Comparison of ENCODE assay signal across 18 mouse cellular contexts in genomic region chr11:32233895-32234294, GRCm38 (mm10). TPM values are rescaled to one million over a fixed set of nuclear protein-coding genes. Genes with fewer than 3 reads are reported as not detected.
DNase-seq lines count a peak whose midpoint lies in the region; ATAC-seq lines count a peak whose summit lies in the region.
"Had no signal": no experiment of that assay in that cellular context is flagged by ENCODE, and none has a peak within 500 bp of the region (broad histone marks: within the 10 kb centered on the region; RNA-seq: fewer than 3 reads in every experiment).

No protein-coding gene starts in this region.

- peaks cover 6% of the 10 kb centered on the region; the same call in 1 of the 2 replicates for H3K4me1 ChIP-seq in heart, embryonic 11.5 days (ENCODE audit: control insufficient read depth, insufficient read depth, low read length)

- DNase-seq in heart, adult 11 months = peak; percentile 96
- peak; percentile 48 for DNase-seq in layer of hippocampus, adult 11-12 months (ENCODE audit: low spot score)
- DNase-seq in layer of hippocampus, postnatal 36 days = no peak
- peak; percentile 31 for DNase-seq in right cerebral cortex, postnatal 14 days
- no peak for DNase-seq in right cerebral cortex, postnatal 36 days (ENCODE audit: low spot score in 2 of 2)
- DNase-seq in layer of hippocampus, postnatal 14 days (ENCODE audit: low spot score in 2 of 2) = peak; percentile 58 to 68
- no peak for DNase-seq in gastrocnemius, adult 8-10 months (ENCODE audit: low spot score in 2 of 2)
- DNase-seq: adrenal gland, postnatal 36 days; thymus, postnatal 36 days had no signal

- no peaks in the 10 kb centered on the region for H3K9me3 ChIP-seq in heart, embryonic 11.5 days (replicated peaks; ENCODE audit: control insufficient read depth, low read length)
- H3K9me3 ChIP-seq: heart, embryonic 13.5 days; intestine, embryonic 15.5 days; midbrain, embryonic 13.5 days had no signal

- no peak overlapping the region for H3K4me3 ChIP-seq in heart, embryonic 11.5 days (ENCODE audit: low read depth, low read length)
- H3K4me3 ChIP-seq: erythroblast, embryonic 14.5 days; heart, embryonic 13.5 days; intestine, embryonic 15.5 days; midbrain, embryonic 13.5 days had no signal

- ATAC-seq in heart, embryonic 11.5 days (replicated peaks; ENCODE audit: insufficient number of reproducible peaks, low FRiP score, low TSS enrichment) = no peak
- ATAC-seq: intestine, embryonic 15.5 days; midbrain, embryonic 13.5 days had no signal

- no peak overlapping the region for H3K9ac ChIP-seq in heart, embryonic 11.5 days (ENCODE audit: low read depth, low read length)
- H3K9ac ChIP-seq: heart, embryonic 13.5 days; intestine, embryonic 15.5 days; liver, embryonic 14.5 days; midbrain, embryonic 13.5 days had no signal

- H3K4me2 ChIP-seq in heart, embryonic 11.5 days = no peak overlapping the region
- H3K4me2 ChIP-seq: heart, embryonic 13.5 days; intestine, embryonic 15.5 days; midbrain, embryonic 13.5 days had no signal

- 87% methylated on average over 3 of the region's 3 CpGs for WGBS in heart, embryonic 11.5 days (ENCODE audit: insufficient replicate concordance)

- peaks cover 17% of the 10 kb centered on the region for H3K36me3 ChIP-seq in heart, embryonic 11.5 days (ENCODE audit: control insufficient read depth, insufficient read depth, low read length)

- no peak overlapping the region for H3K27ac ChIP-seq in heart, embryonic 11.5 days (ENCODE audit: low read depth, low read length)
- H3K27ac ChIP-seq: heart, embryonic 13.5 days; intestine, embryonic 15.5 days; kidney, postnatal 0 days; liver, embryonic 14.5 days; midbrain, embryonic 13.5 days; stomach, postnatal 0 days had no signal

- no peaks in the 10 kb centered on the region for H3K27me3 ChIP-seq in heart, embryonic 11.5 days (ENCODE audit: control insufficient read depth, insufficient read depth, low read length)
- H3K27me3 ChIP-seq: heart, embryonic 13.5 days; intestine, embryonic 15.5 days; midbrain, embryonic 13.5 days had no signal

RNA-seq across cellular contexts. Expression of gene Mpg, which starts 7.6 kb away (rescaled TPM):
- polyA plus RNA-seq in heart, embryonic 11.5 days (2014; fragmentation: Nextera tagmentation; extraction: Ambion mirVana) = 22.0 and 22.5 TPM in 2 replicates
- 10 to 100 TPM; 16.8 to 17.0 TPM for total RNA-seq in layer of hippocampus, postnatal 36 days (2021)
- 10 to 100 TPM; 19.7 to 21.4 TPM for total RNA-seq in layer of hippocampus, postnatal 14 days (2021)
- 1 to 10 TPM; 3.9 to 5.9 (median 4.8) TPM for total RNA-seq in gastrocnemius, adult 8-10 months (2022)

RNA-seq across cellular contexts. Expression of gene Rhbdf1, which starts 11.8 kb away (rescaled TPM):
- polyA plus RNA-seq in heart, embryonic 11.5 days (2014; fragmentation: Nextera tagmentation; extraction: Ambion mirVana) = 28.2 and 30.3 TPM in 2 replicates
- total RNA-seq in layer of hippocampus, postnatal 36 days (2021) = 10 to 100 TPM; 13.4 to 16.5 TPM
- total RNA-seq in layer of hippocampus, postnatal 14 days (2021) = 10 to 100 TPM; 23.6 to 29.5 TPM
- total RNA-seq in gastrocnemius, adult 8-10 months (2022) = 10 to 100 TPM; 13.0 to 16.3 (median 14.4) TPM

RNA-seq across cellular contexts. Expression of gene Snrnp25, which starts 28.7 kb away (rescaled TPM):
- polyA plus RNA-seq in heart, embryonic 11.5 days (2014; fragmentation: Nextera tagmentation; extraction: Ambion mirVana) = 59.6 and 72.2 TPM in 2 replicates
- total RNA-seq in layer of hippocampus, postnatal 36 days (2021) = 10 to 100 TPM; 18.0 to 19.0 TPM
- 10 to 100 TPM; 28.3 to 29.3 TPM for total RNA-seq in layer of hippocampus, postnatal 14 days (2021)
- 10 to 100 TPM in 2 of 4 experiments, 1 to 10 TPM in 2; 9.4 to 12.5 (median 10.0) TPM for total RNA-seq in gastrocnemius, adult 8-10 months (2022)

RNA-seq across cellular contexts. Expression of gene Nprl3, which starts 33.6 kb away (rescaled TPM):
- polyA plus RNA-seq in heart, embryonic 11.5 days (2014; fragmentation: Nextera tagmentation; extraction: Ambion mirVana) = 26.1 and 34.6 TPM in 2 replicates
- 10 to 100 TPM; 47.3 to 61.2 TPM for total RNA-seq in layer of hippocampus, postnatal 36 days (2021)
- total RNA-seq in layer of hippocampus, postnatal 14 days (2021) = 10 to 100 TPM; 57.1 to 63.2 TPM
- total RNA-seq in gastrocnemius, adult 8-10 months (2022) = 10 to 100 TPM; 22.9 to 27.2 (median 24.6) TPM

RNA-seq across cellular contexts. Expression of gene Il9r, which starts 33.8 kb away (rescaled TPM):
- not detected in 2 replicates for polyA plus RNA-seq in heart, embryonic 11.5 days (2014; fragmentation: Nextera tagmentation; extraction: Ambion mirVana)
- not detected for total RNA-seq in layer of hippocampus, postnatal 36 days (2021)
- not detected for total RNA-seq in layer of hippocampus, postnatal 14 days (2021)
- total RNA-seq in gastrocnemius, adult 8-10 months (2022) = under 1 TPM in 1 of 4 experiments, not detected in 3; 0.29 TPM
- total RNA-seq: left cerebral cortex, postnatal 14 days had no signal
- polyA plus RNA-seq: erythroblast, embryonic 14.5 days; kidney, postnatal 0 days; midbrain, embryonic 13.5 days; stomach, postnatal 0 days had no signal

Comparison
In these comparisons a context has a peak if more than half of its experiments do, and no peak if none do; other contexts are left out.
1. DNase-seq: peak in heart, adult 11 months (single experiment), layer of hippocampus, adult 11-12 months (single experiment), right cerebral cortex, postnatal 14 days (single experiment) and layer of hippocampus, postnatal 14 days (2 of 2); none in layer of hippocampus, postnatal 36 days (0 of 2), right cerebral cortex, postnatal 36 days (0 of 2) and gastrocnemius, adult 8-10 months (0 of 2).